Mouse (Mus musculus): ENCODE measurements at regions not wholly inside any gene's neighbourhood (a gene's known extent, or its start where the extent isn't known, plus 50 kb on each side); places are given as distances from the start of the nearest gene placed in this dataset.

DNA sequence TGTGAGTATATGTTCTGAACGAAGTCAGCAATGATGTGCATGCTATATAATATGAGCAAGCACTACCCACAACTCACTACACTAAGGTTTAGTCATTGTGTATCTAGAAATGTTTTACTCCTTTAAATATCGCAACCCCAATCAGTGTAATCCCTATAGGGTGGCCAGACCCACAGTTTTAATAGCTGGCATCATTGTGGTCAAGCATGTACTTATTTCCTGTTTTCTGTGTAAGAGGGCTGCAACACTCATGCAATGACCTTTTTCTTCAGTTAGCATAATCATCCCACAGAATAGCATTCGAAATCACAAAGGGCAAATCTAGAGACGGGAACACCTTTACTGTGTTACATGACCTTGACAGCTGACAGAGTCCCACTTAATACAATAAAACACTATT lies 333.3 kb downstream of the Insc start:
- no peak for DNase-seq (ENCODE audit: low read depth, low spot score)

DNA sequence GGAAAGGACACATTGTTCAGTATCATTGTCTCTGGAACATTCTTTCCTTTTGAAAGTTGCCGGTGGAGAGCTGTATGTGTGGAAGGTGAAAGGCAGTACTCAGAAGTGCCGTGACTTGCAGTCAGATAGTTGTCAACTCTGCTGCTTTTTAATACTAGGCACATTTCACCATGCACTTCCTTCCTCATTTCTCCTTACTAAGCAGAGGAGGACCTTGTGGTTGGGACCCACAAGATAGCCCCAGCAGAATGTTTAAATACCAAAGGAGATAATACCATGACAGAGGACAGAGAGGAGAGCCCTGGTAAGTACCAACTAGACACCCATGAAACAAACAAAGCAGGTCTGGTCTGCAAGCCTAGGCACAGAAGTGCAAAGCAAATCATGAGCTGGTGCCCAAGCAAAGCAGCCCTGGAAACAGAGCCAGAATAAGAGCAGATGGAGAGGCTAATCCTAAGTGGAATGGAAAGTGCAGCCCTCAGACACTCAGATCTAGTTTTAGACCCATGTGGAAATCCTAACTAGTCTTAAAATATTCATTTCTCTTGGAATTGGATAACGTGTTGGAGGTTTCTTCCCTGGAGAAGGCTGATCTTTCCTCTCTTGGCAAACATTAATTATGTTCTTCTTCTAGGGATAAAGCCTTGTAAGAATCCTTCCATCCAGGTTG lies 341.4 kb downstream of the Insc start:
- DNase-seq (ENCODE audit: low read depth, low spot score), result no peak

DNA sequence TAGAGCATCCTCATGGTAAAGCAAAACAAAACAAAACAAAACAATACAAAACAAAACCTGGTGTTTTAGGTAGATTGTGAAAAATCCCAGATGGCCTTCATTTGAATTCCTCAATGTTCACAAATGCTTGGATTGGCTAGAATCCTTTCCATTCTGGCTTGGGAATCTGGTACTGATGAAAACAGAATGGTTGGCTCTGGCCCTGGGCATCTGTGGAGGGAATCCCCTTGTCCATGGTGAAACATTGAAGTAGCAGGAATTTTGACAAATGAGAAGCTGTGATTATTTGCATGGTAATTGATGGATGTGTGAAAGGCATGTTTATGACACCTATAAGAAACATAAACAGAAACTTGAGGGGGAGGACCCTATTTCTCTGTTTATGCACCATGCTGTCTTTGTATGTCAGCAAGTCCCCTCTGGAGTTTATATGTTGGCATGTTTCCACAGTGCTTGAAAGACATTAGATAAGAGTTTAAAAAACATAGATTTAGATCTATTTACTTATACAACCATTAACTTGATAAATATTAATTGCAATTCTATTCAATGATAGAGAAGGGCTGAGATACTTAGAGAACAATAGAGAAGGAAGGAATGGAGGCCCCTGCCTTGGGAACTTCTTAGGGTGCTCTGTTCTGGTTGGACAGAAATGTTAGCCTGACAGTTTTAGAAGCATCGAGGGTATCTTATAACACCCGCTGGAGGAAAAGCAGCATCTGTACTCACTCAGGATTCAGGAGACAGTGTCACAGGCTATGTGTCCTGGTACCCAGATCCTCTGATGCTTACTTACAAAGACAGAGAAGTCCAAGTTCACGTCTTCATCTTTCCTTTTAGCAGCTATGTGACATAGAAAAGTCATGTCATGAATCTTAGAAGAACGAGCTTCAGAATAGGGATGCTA lies 343.3 kb downstream of the Insc start:
- no peak for DNase-seq (ENCODE audit: low read depth, low spot score)

GRCm38 (mm10) chr7:115092481-115093050 lies 349.1 kb downstream of the Insc start:
- no peak for DNase-seq (ENCODE audit: low read depth, low spot score)

DNA sequence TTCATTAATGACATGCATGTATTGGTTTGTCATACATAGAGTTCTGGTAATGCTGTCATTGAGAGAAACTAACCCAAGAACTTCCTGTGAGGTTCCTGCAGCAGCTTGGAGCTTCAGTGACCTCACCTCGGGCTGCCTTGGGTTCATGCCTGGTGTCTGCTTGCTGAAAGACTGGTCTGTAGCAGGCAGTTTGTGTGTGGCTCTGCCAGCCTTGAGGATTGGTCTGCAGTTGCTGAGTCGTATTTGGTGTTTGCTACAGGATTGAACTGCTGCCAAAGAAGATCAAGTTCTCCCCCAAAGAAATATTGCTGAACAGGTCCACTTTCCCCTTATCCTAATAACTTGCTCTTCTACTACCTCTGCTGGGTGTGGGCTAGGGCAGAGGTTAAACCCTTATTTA lies 362.5 kb downstream of the Insc start:
- no peak for DNase-seq (ENCODE audit: low read depth, low spot score)

GRCm38 (mm10) chr7:115112282-115112681 lies 368.8 kb downstream of the Insc start:
- DNase-seq (ENCODE audit: low read depth, low spot score), result peak; percentile 50

GRCm38 (mm10) chr7:115123283-115123682 lies 379.8 kb downstream of the Insc start:
- DNase-seq (ENCODE audit: low read depth, low spot score), result peak; percentile 50

DNA sequence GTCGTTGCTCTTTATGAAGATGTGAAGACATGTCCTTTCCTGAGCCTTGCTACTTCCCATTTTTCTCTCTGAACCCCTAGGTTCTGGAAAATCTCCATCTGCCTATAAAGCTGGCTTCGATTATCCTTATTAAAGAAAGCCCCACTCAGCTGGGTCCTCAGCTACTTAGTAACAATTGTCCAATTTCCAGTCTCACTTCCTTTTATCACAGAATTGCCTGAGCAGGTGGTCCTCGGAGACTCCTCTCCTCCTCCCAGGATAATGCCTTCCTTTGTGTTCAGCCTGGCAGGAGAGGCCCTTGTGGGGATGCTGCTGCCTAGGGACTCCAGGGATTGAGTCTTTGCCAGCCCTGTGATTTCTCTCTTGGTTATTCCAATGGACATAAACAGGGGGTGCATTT lies 385.5 kb downstream of the Insc start:
- no peak for DNase-seq (ENCODE audit: low read depth, low spot score)

DNA sequence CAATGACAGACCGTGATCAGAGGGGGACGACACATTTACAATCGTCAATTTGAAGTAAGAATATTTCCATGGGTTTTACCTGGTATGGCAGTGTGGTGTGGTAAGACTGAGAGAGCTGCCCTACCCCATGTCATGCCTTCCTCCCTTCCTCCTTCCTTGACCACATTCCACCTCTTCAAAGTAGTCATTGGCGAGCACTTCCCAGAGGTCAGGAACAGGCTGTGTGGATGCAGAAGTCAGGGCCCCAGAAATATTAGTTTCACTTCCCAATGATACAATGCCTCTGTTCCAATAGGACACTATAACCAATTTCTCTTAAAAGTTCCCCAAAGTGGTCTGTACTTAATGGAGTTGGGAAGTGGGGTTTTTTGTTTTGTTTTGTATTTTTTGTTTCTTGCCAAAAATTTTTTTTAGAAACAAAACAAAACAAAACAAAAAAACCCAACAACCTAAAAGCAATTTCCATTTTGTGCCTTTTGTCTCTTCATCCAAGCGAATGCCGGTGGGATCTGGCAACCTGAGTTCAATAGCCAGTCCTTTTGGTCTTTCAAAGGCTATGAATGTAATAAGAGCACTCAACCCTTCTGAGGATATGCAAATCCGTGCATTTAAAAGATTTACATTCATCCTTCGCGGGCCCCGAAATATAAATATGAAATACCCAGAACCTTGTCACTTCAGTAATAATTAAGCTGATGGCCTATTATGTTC lies 387.9 kb downstream of the Insc start:
- DNase-seq (ENCODE audit: low read depth, low spot score), result no peak

GRCm38 (mm10) chr7:115131970-115132551 lies 388.6 kb downstream of the Insc start:
- peak; percentile 10 for DNase-seq (ENCODE audit: low read depth, low spot score)

DNA sequence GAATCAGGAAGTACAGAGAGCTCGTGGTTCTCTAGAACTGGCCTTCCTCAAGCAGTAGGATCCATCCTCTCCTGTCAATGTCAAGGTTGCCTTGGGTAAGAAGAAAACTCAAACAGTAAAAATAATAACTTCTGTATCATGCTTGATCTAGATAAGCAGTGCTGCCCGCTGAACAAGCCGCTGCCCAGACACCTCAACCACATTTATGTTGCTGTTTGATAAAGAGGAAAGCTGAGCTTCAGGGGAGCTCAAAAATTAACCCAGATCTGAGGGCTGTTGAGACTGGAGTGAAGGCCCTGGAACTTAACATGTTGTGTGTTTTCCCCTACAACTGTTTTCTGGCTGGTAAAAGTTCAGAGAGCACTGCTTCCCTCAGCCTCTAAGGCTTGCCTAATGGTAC lies 389.1 kb downstream of the Insc start:
- DNase-seq (ENCODE audit: low read depth, low spot score), result no peak

DNA sequence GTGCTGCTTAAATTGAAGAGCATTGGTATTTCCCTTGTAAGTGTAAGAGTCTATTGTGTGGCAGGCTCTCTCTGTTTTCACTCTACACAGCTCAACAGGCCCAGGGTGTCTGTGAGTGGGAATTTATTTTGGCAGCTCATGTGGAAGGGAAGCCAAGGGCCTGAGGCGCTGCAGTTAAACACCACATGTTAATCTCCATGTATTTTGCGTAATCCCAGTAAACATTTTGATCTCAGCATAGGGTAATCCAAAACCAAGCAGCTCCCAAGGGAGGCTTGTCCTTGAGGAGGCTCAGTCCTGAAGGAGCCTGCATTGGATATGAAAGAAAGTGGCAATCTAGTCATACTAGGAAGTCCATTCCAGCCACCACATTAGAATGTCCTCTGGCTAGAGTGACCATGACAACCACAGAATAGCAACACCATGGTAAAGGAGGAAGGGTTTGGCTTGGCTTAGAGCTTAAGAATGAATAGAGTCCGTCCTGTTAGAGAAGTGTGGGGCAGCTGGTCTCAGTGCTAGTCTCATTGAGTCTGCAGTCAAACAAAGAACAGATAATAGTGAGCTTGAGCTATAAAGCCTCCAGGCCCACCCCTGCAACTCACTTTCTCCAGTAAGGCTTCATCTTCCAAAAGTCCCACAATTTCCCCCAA lies 391.6 kb downstream of the Insc start:
- DNase-seq (ENCODE audit: low read depth, low spot score), result no peak

DNA sequence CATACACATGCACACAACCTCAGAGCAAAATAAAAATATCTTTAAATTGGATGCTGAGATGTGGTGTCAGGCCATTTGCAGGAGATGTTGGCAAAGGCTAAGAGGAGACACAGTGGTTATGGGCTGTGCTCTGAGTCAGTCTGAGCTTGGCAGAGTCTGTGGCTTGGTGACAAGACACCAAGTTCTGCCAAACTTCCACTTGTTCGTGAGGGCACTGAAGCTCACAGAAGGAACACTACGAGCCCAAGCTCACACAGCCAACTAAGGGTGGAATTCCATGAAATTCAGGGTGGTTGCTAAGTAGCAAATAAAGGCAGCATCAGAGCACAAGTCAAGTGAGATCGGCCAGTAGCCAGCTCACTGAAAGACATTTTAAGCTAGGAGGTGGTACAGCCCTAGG lies 396.8 kb downstream of the Insc start:
- DNase-seq (ENCODE audit: low read depth, low spot score), result no peak

- DNase-seq (ENCODE audit: low read depth, low spot score), result no peak
These were observed 398.7 kb downstream of the Insc start for GRCm38 (mm10) chr7:115142163-115142562.

DNA sequence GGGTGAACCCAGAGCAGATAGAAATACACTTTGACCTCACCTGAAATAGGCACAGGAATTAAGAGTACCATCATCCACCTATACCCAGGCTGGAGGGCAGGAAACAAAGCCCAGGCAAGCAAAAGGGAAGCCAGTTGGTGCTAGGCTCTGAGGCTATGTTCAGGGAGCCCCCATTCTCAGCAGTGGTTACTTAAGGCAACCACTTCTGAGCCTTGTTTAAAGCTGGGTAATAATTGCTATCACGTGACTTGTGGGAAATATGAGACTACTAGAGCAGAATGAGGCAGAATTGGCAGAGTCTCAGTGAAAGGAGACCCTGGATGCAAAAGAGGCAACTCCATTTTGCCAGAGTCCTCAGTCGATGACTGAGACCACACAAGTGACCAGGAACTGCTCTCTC lies 401.5 kb downstream of the Insc start:
- no peak for DNase-seq (ENCODE audit: low read depth, low spot score)

DNA sequence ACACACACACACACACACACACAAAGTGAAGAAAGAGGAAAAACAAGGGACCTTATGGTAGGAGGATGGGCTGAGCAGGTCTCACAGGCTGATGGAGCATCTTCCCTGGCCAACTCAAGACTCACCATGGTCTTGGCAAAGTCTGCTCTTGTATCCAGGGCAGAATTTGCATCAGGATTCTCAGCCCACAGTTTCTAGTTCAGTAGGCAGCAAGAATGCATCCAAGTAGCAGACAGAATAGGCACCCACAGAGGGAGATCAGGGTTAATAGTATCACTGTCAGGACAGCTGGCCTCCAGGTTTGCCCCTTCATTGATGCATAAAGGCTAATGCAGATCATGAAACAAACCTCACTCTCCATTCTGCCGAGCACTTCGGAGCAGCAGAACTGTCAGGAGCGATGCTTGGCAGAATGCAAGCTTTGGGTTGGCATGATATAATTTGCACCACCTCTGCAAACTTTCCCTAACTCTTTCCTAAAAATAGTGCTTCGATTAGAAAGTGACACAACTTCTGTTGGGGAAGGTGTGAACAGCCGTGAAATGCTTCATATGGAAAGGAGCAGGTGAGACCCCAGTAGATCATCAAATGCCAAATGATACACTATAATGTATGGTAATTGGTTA lies 404.0 kb downstream of the Insc start:
- DNase-seq (ENCODE audit: low read depth, low spot score), result no peak

- DNase-seq (ENCODE audit: low read depth, low spot score), result no peak
These were observed 409.8 kb downstream of the Insc start for GRCm38 (mm10) chr7:115153291-115153690.

GRCm38 (mm10) chr7:115153764-115154509 lies 410.4 kb downstream of the Insc start:
- DNase-seq (ENCODE audit: low read depth, low spot score), result no peak

GRCm38 (mm10) chr7:115170023-115170422 lies 426.5 kb downstream of the Insc start:
- DNase-seq (ENCODE audit: low read depth, low spot score), result no peak

GRCm38 (mm10) chr7:115170439-115170838 lies 426.9 kb downstream of the Insc start:
- DNase-seq (ENCODE audit: low read depth, low spot score), result no peak
